Mouse (Mus musculus) CH12.LX (cell line): ENCODE results near the gene Scfd2. TPM values are rescaled to one million over a fixed set of nuclear protein-coding genes. Genes with fewer than 3 reads are reported as not detected.

ENCODE experiments used
- DNase-seq: peaks from one replicate; pipeline ENCODE4 v3.0.0-alpha.2; 2013; ENCODE audit errors: extremely low read depth
- H3K27ac ChIP-seq: 2 replicates; pipeline ENCODE4 v1.5.1; 2012; ENCODE audit warnings: low read depth, mild to moderate bottlenecking, control low read depth, moderate library complexity; ENCODE audit not compliant: insufficient read depth
- H3K27me3 ChIP-seq: replicated peaks from 2 replicates; pipeline ENCODE3; 2012; ENCODE audit warnings: inconsistent platforms
- H3K36me3 ChIP-seq, 2 experiments: replicated peaks in 1 of 2; 2 replicates each; pipeline versions ENCODE3 to v1.6.1; 2012; ENCODE audit warnings: inconsistent platforms in 1 of 2, low read length in 1 of 2, mild to moderate bottlenecking in 1 of 2, mixed read lengths in 1 of 2, moderate library complexity in 1 of 2; ENCODE audit not compliant: control insufficient read depth in 1 of 2, insufficient read depth in 1 of 2
- H3K4me1 ChIP-seq, 2 experiments: 2 replicates each; pipeline ENCODE4 v1.6.1; 2012; ENCODE audit warnings: inconsistent platforms in 1 of 2, moderate library complexity in 1 of 2; ENCODE audit not compliant: insufficient read depth in 2 of 2, control insufficient read depth in 1 of 2
- H3K4me2 ChIP-seq: 2 replicates; pipeline ENCODE4 v1.6.1; 2012; ENCODE audit warnings: low read depth, mild to moderate bottlenecking, control low read depth; ENCODE audit not compliant: poor library complexity, insufficient read depth, severe bottlenecking
- H3K4me3 ChIP-seq, 3 experiments: fragments of 150-350 bp in 1 of 3; sonication (generic) in 1 of 3; replicated peaks in 1 of 3; 2 replicates each; pipeline versions ENCODE3 to v1.5.1; 2011 to 2012; ENCODE audit warnings: low read depth in 2 of 3, low read length in 2 of 3, mild to moderate bottlenecking in 2 of 3, moderate library complexity in 2 of 3, control low read depth in 1 of 3, improper control_type of control experiment in 1 of 3, inconsistent platforms in 1 of 3, mixed read lengths in 1 of 3; ENCODE audit not compliant: poor library complexity in 1 of 3
- H3K79me2 ChIP-seq: replicated peaks from 2 replicates; pipeline ENCODE4 v1.6.1; 2012; ENCODE audit warnings: mild to moderate bottlenecking, moderate library complexity; ENCODE audit not compliant: control insufficient read depth, poor library complexity, insufficient read depth, severe bottlenecking; ENCODE audit errors: extremely low read depth
- H3K9ac ChIP-seq: 2 replicates; pipeline ENCODE4 v1.6.1; 2012; ENCODE audit warnings: low read depth, mild to moderate bottlenecking, control low read depth, moderate library complexity; ENCODE audit not compliant: insufficient read depth
- H3K9me3 ChIP-seq: replicated peaks from 2 replicates; pipeline ENCODE3; 2012; ENCODE audit warnings: low read length, inconsistent platforms, mixed read lengths
- CHD1 ChIP-seq: IDR thresholded peaks from 2 replicates; pipeline ENCODE4 v1.6.1; 2012; ENCODE audit warnings: low read depth, low read length, improper control_type of control experiment, inconsistent platforms
- CHD2 ChIP-seq: IDR thresholded peaks from 2 replicates; pipeline ENCODE4 v1.6.1; 2011; ENCODE audit warnings: low read length, improper control_type of control experiment
- CTCF ChIP-seq, 2 experiments: IDR thresholded peaks in 1 of 2; conservative IDR thresholded peaks in 1 of 2; 2 replicates each; pipeline ENCODE4 v1.5.1; 2011 to 2012; ENCODE audit warnings: low read depth in 2 of 2, low read length in 2 of 2, improper control_type of control experiment in 1 of 2, inconsistent platforms in 1 of 2, mild to moderate bottlenecking in 1 of 2, moderate library complexity in 1 of 2
- ELF1 ChIP-seq: IDR thresholded peaks from 2 replicates; pipeline ENCODE4 v1.6.1; 2014; ENCODE audit warnings: low read depth, mild to moderate bottlenecking, inconsistent platforms, low read length, improper control_type of control experiment
- JUN ChIP-seq: IDR thresholded peaks from 2 replicates; pipeline ENCODE4 v1.6.1; 2011; ENCODE audit warnings: low read depth, mild to moderate bottlenecking, low read length, improper control_type of control experiment, moderate library complexity; ENCODE audit not compliant: insufficient read depth
- MAFK ChIP-seq: IDR thresholded peaks from 2 replicates; pipeline ENCODE4 v1.6.1; 2011; ENCODE audit warnings: low read length, improper control_type of control experiment; ENCODE audit not compliant: insufficient replicate concordance
- MAX ChIP-seq: IDR thresholded peaks from 2 replicates; pipeline ENCODE4 v1.6.1; 2011; ENCODE audit warnings: low read length, improper control_type of control experiment
- MYC ChIP-seq: IDR thresholded peaks from 2 replicates; pipeline ENCODE4 v1.6.1; 2011; ENCODE audit warnings: low read depth, mild to moderate bottlenecking, improper control_type of control experiment, low read length
- NELFE ChIP-seq: IDR thresholded peaks from 2 replicates; pipeline ENCODE4 v1.6.1; 2011; ENCODE audit warnings: low read depth, low read length, improper control_type of control experiment
- POLR2A ChIP-seq: IDR thresholded peaks from 2 replicates; pipeline ENCODE4 v1.6.1; 2011; ENCODE audit warnings: low read depth, mild to moderate bottlenecking, improper control_type of control experiment, low read length
- POLR2AphosphoS2 ChIP-seq: IDR thresholded peaks from 2 replicates; pipeline ENCODE4 v1.6.1; 2011; ENCODE audit warnings: low read depth, low read length, improper control_type of control experiment
- RAD21 ChIP-seq: IDR thresholded peaks from 2 replicates; pipeline ENCODE4 v1.6.1; 2011; ENCODE audit warnings: low read depth, mild to moderate bottlenecking, low read length, improper control_type of control experiment, moderate library complexity
- RCOR1 ChIP-seq: conservative IDR thresholded peaks from 2 replicates; pipeline ENCODE4 v1.6.1; 2012; ENCODE audit warnings: low read depth, mild to moderate bottlenecking, inconsistent platforms, low read length, improper control_type of control experiment
- SIN3A ChIP-seq: IDR thresholded peaks from 2 replicates; pipeline ENCODE4 v1.6.1; 2012; ENCODE audit warnings: low read length, improper control_type of control experiment, inconsistent platforms
- SMC3 ChIP-seq: IDR thresholded peaks from 2 replicates; pipeline ENCODE4 v1.6.1; 2011; ENCODE audit warnings: low read depth, low read length, improper control_type of control experiment
- UBTF ChIP-seq: IDR thresholded peaks from 2 replicates; pipeline ENCODE4 v1.6.1; 2012; ENCODE audit warnings: low read depth, mild to moderate bottlenecking, inconsistent platforms, low read length, improper control_type of control experiment, moderate library complexity
- USF1 ChIP-seq: IDR thresholded peaks from 2 replicates; pipeline ENCODE4 v1.6.1; 2014; ENCODE audit warnings: low read depth, mild to moderate bottlenecking, inconsistent platforms, low read length, improper control_type of control experiment
- USF2 ChIP-seq: conservative IDR thresholded peaks from 2 replicates; pipeline ENCODE4 v1.6.1; 2011; ENCODE audit warnings: low read depth, low read length, improper control_type of control experiment
- ZC3H11A ChIP-seq: IDR thresholded peaks from 2 replicates; pipeline ENCODE4 v1.6.1; 2012; ENCODE audit warnings: low read depth, mild to moderate bottlenecking, inconsistent platforms, low read length, improper control_type of control experiment
- dilution Hi-C: fragments of 300-500 bp; cut with MboI; formaldehyde crosslinking; loops from 2 replicates; pipeline ENCODE4 v1.14.3; 2020; ENCODE audit warnings: low sequenced_read_pairs; ENCODE audit not compliant: extremely low pct_unique_long_range_greater_than_20kb, extremely low pct_ligation_motif_present
- in situ Hi-C: fragments of 300-500 bp; cut with MboI; formaldehyde crosslinking; loops from 3 replicates; pipeline ENCODE4 v1.14.3; 2019; ENCODE audit warnings: low sequenced_read_pairs, low pct_ligation_motif_present, low pct_unique_long_range_greater_than_20kb, mixed read lengths
- polyA plus RNA-seq: library from polyadenylated mRNA; unstranded; fragments of >175 nt; gene quantifications from 2 replicates; pipeline ENCODE4 v1.2.1, GENCODE M21; 2012; ENCODE audit warnings: low read depth; ENCODE audit not compliant: insufficient read length
- total RNA-seq, 2 experiments: library from RNA; depleted of rRNA; stranded (reverse); fragments of 300-350 nt in 1 of 2; fragments of >200 nt in 1 of 2; gene quantifications; 2 replicates each; pipeline ENCODE4 v1.2.3; 2012 to 2014

Scfd2 gene
- total and polyA plus RNA-seq, 3 experiments = 13.2 to 18.0 (median 14.4) TPM

DNA sequence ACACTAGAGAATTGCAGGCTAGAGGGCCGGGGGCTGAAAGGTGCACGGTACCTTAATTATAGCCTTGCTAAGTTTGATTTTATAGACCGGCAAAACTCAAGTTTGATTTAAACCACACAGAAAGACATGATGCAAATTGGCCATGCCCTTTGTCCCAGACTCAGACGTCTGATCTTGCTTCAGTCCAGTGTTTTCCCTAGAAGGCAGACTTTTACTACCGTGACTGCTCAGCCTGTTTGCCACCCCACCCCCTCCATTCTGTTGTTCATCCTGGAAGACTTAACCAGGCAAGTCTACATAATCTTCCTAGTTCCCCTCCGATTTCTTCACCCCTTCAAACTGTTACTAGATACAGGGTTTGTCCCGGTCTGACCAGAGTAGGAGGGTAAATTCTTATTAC is 337.9 kb downstream of the Scfd2 start:
- Histone ChIP-seq H3K79me2 (no peaks in the 10 kb centered on the region), H3K36me3 (peaks cover 0 to 14% of the 10 kb centered on the region in 2 experiments), H3K9ac (no peak overlapping the region), H3K9me3 (no peaks in the 10 kb centered on the region), H3K4me3 (no peak overlapping the region), H3K27ac (no peak overlapping the region), H3K27me3 (no peaks in the 10 kb centered on the region), H3K4me1 (peaks cover 6 to 45% of the 10 kb centered on the region in 2 experiments), H3K4me2 (no peak overlapping the region; the same call in 1 of the 2 replicates)
- DNase-seq = no peak
- dilution Hi-C loops = no loop called here
- TF ChIP-seq MAFK (no peak), USF1 (no peak), MYC (no peak), POLR2A (no peak), SMC3 (no peak), JUN (no peak)
- in situ Hi-C loops = no loop called here

DNA sequence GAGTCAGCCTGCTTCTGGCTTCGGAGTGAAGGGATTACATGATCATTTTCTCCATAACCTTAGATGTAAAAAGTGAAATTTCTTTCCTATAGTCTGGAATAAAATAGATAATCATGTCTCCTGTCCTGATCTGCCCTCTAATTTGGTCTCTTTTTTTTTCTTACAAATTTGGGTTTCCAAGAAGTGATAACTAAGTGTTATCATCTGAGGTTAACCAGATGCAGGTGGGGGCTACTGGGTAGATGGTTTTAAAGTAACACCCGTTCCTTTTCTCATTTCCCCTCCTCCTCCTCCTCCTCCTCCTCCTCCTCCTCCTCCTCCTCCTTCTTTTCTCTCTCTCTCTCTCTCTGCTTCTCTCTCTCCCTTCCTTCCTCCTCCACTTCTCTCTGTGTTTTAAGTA is 338.6 kb downstream of the Scfd2 start:
- H3K9ac ChIP-seq = no peak overlapping the region
- H3K4me2 ChIP-seq = no peak overlapping the region
- TF ChIP-seq ELF1 = no peak
- TF ChIP-seq SMC3 = no peak
- TF ChIP-seq UBTF = no peak
- no peak for TF ChIP-seq CHD2
- no peak for TF ChIP-seq CHD1
- no peaks in the 10 kb centered on the region for H3K9me3 ChIP-seq
- no peak for DNase-seq
- peaks cover 0 to 8% of the 10 kb centered on the region in 2 experiments for H3K36me3 ChIP-seq
- no peaks in the 10 kb centered on the region for H3K27me3 ChIP-seq
- dilution Hi-C loops (no loop called here), in situ Hi-C loops (no loop called here)
- peaks cover 6 to 45% of the 10 kb centered on the region in 2 experiments for H3K4me1 ChIP-seq
- no peak overlapping the region for H3K27ac ChIP-seq
- H3K4me3 ChIP-seq = no peak overlapping the region
- H3K79me2 ChIP-seq = no peaks in the 10 kb centered on the region

DNA sequence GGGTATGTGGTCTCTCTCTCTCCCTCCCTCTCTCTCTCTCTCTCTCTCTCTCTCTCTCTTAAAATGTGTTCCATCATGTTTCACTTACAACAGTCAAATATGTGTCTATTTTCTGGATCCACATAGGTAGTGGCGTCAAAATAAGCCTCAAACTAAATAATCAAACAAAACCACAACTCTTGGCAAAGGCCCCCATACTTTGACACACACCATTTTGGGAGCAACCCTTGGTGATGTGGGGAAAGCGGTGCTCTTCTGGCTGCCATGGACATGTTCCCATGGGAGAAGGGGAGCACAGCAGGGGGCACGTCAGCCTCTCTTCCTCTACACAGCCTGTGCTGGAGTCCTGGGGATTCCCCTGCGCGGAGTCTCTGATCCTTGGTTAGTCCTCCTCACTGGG is 340.6 kb downstream of the Scfd2 start:
- H3K36me3 ChIP-seq = no peaks in the 10 kb centered on the region
- in situ Hi-C loops (no loop called here), dilution Hi-C loops (no loop called here)

More for the DNA sequence above, 340.6 kb downstream of the Scfd2 start:
- DNase-seq = no peak
- H3K27ac ChIP-seq = no peak overlapping the region
- peaks cover 6 to 38% of the 10 kb centered on the region in 2 experiments for H3K4me1 ChIP-seq
- TF ChIP-seq USF2 (no peak), SIN3A (no peak), MAX (no peak), MAFK (no peak), CTCF (conservative IDR thresholded peaks at IDR 0.05 in 1 of 2, IDR thresholded peaks at IDR 0.05 in 1 of 2; ENCODE audit: low read depth in 2 of 2, low read length in 2 of 2) (no peak), MYC (no peak), NELFE (no peak), POLR2A (no peak), POLR2AphosphoS2 (no peak), ZC3H11A (no peak), JUN (no peak), RCOR1 (no peak), USF1 (no peak), CHD1 (no peak), RAD21 (no peak)
- TF ChIP-seq, all 38 proteins: peak for 0
- no peak overlapping the region for H3K4me2 ChIP-seq
- H3K79me2 ChIP-seq = no peaks in the 10 kb centered on the region
- no peak overlapping the region for H3K9ac ChIP-seq
- no peak overlapping the region for H3K4me3 ChIP-seq
- no peaks in the 10 kb centered on the region for H3K27me3 ChIP-seq
- H3K9me3 ChIP-seq = no peaks in the 10 kb centered on the region
